Mouse (Mus musculus): ENCODE data around the gene Gm17545.

Gene Gm17545

GRCm38 (mm10) chr9:22505574-22505973 is 51.5 kb downstream of the Gm17545 start:
- ChIA-PET POLR2A (interaction anchor here in 2 of 4 experiments (0.5 to 1.2 kb wide), 2 partner anchors 16 to 17 kb away, joined by 3 read pairs; no protein-coding TSS in a partner anchor), CTCF (interaction anchor here in 3 of 4 experiments (0.6 to 1.1 kb wide), 4 partner anchors 10 to 694 kb away, joined by 3 to 7 read pairs (median 4); no protein-coding TSS in a partner anchor)

Data from embryonic stem cell, embryonic (primary cell).